Mouse (Mus musculus): ENCODE results near the gene Zmiz1. TPM values are rescaled to one million over a fixed set of nuclear protein-coding genes. Genes with fewer than 3 reads are reported as not detected.

Gene Zmiz1
- total and polyA plus RNA-seq, 2 experiments from 2014 or later: 38.0 to 75.6 TPM

DNA sequence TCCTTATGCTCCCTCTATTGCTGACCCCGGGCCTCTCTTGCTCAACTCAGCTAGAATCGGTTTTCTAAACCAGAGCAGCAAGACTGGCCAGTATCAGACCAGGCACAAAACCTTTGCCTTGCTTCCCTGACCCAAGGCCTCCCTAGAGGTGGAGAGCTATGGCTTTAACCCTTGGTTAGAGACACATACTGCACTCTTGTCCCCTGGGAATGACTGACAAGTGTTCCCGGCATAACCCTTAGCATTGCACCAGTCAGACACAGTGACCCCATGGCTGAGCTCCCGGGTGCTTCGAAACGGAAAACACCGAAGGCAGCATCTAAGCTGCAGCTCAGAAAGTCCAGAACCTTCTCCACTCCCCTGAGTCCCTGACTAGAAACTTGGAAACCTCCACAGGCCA lies 120.6 kb downstream of the Zmiz1 start:
- no peak overlapping the region for H3K4me2 ChIP-seq (ENCODE audit: low read depth)
- H3K27ac ChIP-seq (ENCODE audit: low read depth, low read length): 0 out of 2 replicates have a peak overlapping the region, but pooled peaks have one; percentile 2
- no peak for TF ChIP-seq CTCF (IDR thresholded peaks at IDR 0.05; ENCODE audit: low read depth)
- no peak overlapping the region for H3K9ac ChIP-seq
- DNase-seq: no peak
- peaks cover 18% of the 10 kb centered on the region for H3K36me3 ChIP-seq (ENCODE audit: insufficient read depth)
- H3K4me1 ChIP-seq (ENCODE audit: insufficient read depth): no peaks in the 10 kb centered on the region
- no peak overlapping the region for H3K4me3 ChIP-seq (ENCODE audit: low read depth, low read length)
- no peaks in the 10 kb centered on the region for H3K27me3 ChIP-seq (ENCODE audit: insufficient read depth, low read length)
- no peaks in the 10 kb centered on the region for H3K9me3 ChIP-seq (ENCODE audit: low read length)
- WGBS: 77% methylated on average over 7 of the region's 7 CpGs
- ATAC-seq: no peak

DNA sequence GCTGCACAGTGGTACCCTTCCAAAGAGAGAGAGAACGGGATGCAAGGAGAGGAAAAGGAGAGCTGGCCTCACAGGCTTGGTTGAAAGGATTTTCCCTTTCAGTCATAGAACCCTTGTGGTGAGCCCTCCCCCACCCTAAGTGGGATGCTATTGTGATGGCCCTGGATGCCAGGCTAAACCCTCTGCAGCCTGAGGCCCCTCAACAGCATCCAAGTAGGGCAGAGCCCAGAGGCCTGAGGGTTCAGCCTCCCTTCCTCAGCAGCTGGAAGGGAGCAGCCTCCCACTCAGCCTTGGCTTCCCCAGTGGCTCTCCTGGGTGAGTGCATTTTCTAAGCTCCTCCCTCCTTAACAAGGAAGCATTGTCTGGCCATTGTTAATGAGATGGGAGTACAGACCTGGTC lies 121.4 kb downstream of the Zmiz1 start:
- Histone ChIP-seq H3K36me3 (ENCODE audit: insufficient read depth) (peaks cover 18% of the 10 kb centered on the region), H3K9ac (no peak overlapping the region), H3K4me3 (ENCODE audit: low read depth, low read length) (no peak overlapping the region), H3K9me3 (ENCODE audit: low read length) (no peaks in the 10 kb centered on the region), H3K27ac (ENCODE audit: low read depth, low read length) (no peak overlapping the region), H3K27me3 (ENCODE audit: insufficient read depth, low read length) (no peaks in the 10 kb centered on the region), H3K4me2 (ENCODE audit: low read depth) (no peak overlapping the region), H3K4me1 (ENCODE audit: insufficient read depth) (peaks cover 5% of the 10 kb centered on the region)
- TF ChIP-seq CTCF (IDR thresholded peaks at IDR 0.05; ENCODE audit: low read depth): no peak
- WGBS: 25% methylated on average over 1 of the region's 1 CpGs
- no peak for DNase-seq
- ATAC-seq: no peak

DNA sequence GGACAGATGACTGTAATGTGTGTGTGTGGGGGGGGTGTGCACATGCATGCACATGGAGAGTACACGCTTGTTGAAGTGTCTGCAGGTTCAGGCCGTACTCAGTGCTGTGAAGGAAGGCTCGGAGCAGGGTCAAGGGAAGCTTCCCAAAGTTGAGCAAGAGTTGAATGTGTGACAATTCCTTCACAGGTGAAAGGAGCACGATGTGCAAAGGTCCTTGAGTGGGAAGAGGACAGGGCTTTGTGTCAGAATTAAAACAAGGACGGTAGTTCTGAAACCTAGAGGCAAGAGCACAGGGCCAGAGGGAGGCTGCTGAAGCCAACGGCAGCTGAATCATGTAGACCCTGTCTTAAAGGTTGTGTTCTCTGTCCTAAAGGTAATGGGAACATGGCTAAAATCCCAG lies 123.6 kb downstream of the Zmiz1 start:
- ATAC-seq (no peak), DNase-seq (no peak)
- WGBS: 91% methylated on average over 6 of the region's 6 CpGs
- no peak overlapping the region for H3K27ac ChIP-seq (ENCODE audit: low read depth, low read length)
- H3K27me3 ChIP-seq (ENCODE audit: insufficient read depth, low read length): no peaks in the 10 kb centered on the region
- H3K9ac ChIP-seq: no peak overlapping the region
- no peaks in the 10 kb centered on the region for H3K9me3 ChIP-seq (ENCODE audit: low read length)
- H3K36me3 ChIP-seq (ENCODE audit: insufficient read depth): peaks cover 9% of the 10 kb centered on the region; the same call in 1 of the 2 replicates
- H3K4me1 ChIP-seq (ENCODE audit: insufficient read depth): peaks cover 27% of the 10 kb centered on the region
- no peak overlapping the region for H3K4me3 ChIP-seq (ENCODE audit: low read depth, low read length)
- TF ChIP-seq CTCF (IDR thresholded peaks at IDR 0.05; ENCODE audit: low read depth): no peak
- no peak overlapping the region for H3K4me2 ChIP-seq (ENCODE audit: low read depth)

DNA sequence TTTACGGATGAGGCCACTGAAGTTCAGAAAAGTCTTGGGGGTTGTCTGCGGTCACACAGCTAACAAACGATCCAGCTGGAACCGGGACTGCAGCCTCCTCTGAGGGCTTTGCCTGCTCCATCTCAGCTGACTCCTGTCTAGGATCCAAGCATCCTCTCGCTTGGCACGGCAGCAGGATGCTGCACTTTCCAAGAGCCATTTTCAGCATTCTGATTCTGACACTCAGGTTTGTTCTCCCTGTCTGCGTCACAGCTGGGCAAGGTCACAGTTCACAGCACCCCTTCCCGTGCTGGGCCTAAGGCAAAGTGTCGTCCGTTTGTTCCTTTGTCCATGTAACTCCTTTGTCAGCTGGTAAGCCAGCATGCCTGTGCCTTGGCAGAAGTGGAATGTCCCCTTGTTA lies 124.9 kb downstream of the Zmiz1 start:
- WGBS: 60% methylated on average over 10 of the region's 10 CpGs
- Histone ChIP-seq H3K9ac (no peak overlapping the region), H3K4me1 (ENCODE audit: insufficient read depth) (peaks cover 34% of the 10 kb centered on the region)

DNA sequence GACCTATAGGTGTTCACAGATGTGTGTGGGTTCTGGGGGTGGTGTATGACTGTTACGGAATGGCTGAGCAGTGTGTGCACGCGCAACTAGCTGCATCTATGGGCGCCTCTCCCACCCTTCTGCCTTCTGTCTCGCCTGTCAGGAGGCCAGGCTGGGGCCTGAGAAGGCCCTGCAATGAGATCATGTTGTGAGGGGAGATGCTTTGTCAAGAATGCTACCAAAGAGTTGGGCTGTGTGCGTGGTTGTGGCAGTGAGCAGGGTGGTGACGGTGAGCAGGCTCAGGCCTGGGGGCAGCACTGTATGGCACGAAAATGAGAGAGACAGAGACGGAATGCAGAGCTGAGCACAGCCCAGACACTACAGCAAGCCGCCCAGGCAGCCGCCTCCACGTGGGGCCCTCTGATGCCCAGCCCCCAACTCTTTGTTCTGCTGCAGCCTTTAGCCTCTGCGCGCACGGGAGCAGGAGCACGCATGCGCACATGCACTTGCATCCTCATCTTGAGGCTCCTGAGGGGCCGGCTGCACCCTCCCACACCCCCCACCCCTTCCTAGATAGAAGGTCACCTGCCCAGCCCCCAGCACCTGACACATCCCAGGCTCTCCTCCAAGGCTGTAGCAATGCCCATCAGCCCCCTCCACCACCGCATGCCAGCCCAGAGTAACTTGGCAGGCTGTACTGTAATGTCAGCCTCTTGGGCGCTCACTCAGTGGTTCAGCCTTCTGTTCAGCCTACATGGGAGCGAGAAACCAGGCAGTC lies 126.7 kb downstream of the Zmiz1 start:
- ATAC-seq: peak; percentile 90
- peak; percentile 93 for DNase-seq
- Histone ChIP-seq H3K9ac (peak overlapping the region; percentile 53), H3K36me3 (ENCODE audit: insufficient read depth) (peaks cover 4% of the 10 kb centered on the region; the same call in 1 of the 2 replicates), H3K27ac (ENCODE audit: low read depth, low read length) (peak overlapping the region; percentile 97), H3K27me3 (ENCODE audit: insufficient read depth, low read length) (no peaks in the 10 kb centered on the region), H3K9me3 (ENCODE audit: low read length) (no peaks in the 10 kb centered on the region), H3K4me1 (ENCODE audit: insufficient read depth) (peaks cover 37% of the 10 kb centered on the region), H3K4me2 (ENCODE audit: low read depth) (peak overlapping the region; percentile 8; the same call in 1 of the 2 replicates), H3K4me3 (ENCODE audit: low read depth, low read length) (no peak overlapping the region)
- 10% methylated on average over 21 of the region's 21 CpGs for WGBS
- TF ChIP-seq CTCF (IDR thresholded peaks at IDR 0.05; ENCODE audit: low read depth): no peak

More for the DNA sequence above, 124.9 kb downstream of the Zmiz1 start:
- H3K36me3 ChIP-seq (ENCODE audit: insufficient read depth): peaks cover 8% of the 10 kb centered on the region; the same call in 1 of the 2 replicates
- H3K27me3 ChIP-seq (ENCODE audit: insufficient read depth, low read length): no peaks in the 10 kb centered on the region
- H3K9me3 ChIP-seq (ENCODE audit: low read length): no peaks in the 10 kb centered on the region
- TF ChIP-seq CTCF (IDR thresholded peaks at IDR 0.05; ENCODE audit: low read depth): no peak
- peak overlapping the region; percentile 57; the same call in 1 of the 2 replicates for H3K27ac ChIP-seq (ENCODE audit: low read depth, low read length)
- ATAC-seq: no peak
- no peak for DNase-seq
- H3K4me2 ChIP-seq (ENCODE audit: low read depth): no peak overlapping the region
- H3K4me3 ChIP-seq (ENCODE audit: low read depth, low read length): no peak overlapping the region

DNA sequence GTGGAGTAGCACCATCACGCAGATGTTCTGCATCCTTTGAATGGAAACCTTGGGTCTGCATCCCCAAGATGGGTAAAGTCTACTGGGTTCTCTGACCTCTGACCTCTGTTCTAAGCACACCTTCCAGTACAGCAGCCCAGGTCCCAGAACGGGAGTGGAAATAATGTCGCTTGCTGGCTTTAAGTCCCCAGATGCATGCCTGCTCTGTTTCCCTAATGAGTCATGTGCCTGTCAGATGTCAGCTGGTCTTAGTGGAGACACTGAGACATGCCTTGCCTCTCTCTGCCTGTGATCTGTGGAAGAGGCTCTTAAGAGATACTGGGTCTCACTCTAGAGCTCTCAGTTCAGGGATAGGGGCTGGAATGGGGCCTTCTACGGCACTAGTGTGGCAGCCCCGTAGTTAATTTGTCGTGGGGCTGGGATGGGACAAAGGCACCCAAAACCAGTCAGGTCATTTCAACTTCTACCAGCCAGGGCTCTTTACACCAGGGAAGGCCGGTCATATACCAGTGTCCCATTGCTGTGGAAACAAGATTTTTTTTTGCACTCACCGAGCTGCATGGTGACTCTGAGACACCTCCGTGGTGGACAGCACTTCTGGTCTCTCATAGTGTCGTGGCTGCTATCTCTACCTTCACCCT lies 128.0 kb downstream of the Zmiz1 start:
- Histone ChIP-seq H3K27ac (ENCODE audit: low read depth, low read length) (peak overlapping the region; percentile 97), H3K4me1 (ENCODE audit: insufficient read depth) (peaks cover 37% of the 10 kb centered on the region), H3K9me3 (ENCODE audit: low read length) (no peaks in the 10 kb centered on the region), H3K27me3 (ENCODE audit: insufficient read depth, low read length) (no peaks in the 10 kb centered on the region), H3K9ac (peak overlapping the region; percentile 37; the same call in 1 of the 2 replicates), H3K4me2 (ENCODE audit: low read depth) (0 out of 2 replicates have a peak overlapping the region, but pooled peaks have one; percentile 5), H3K4me3 (ENCODE audit: low read depth, low read length) (no peak overlapping the region), H3K36me3 (ENCODE audit: insufficient read depth) (peaks cover 4% of the 10 kb centered on the region; the same call in 1 of the 2 replicates)
- ATAC-seq: no peak
- 14% methylated on average over 10 of the region's 10 CpGs for WGBS
- no peak for TF ChIP-seq CTCF (IDR thresholded peaks at IDR 0.05; ENCODE audit: low read depth)
- peak; percentile 58 for DNase-seq
